In genomic region chr5:99378437-99379226, GRCm38 (mm10) we compare ENCODE assay signal across 18 mouse cellular contexts.
DNase-seq lines count a peak whose midpoint lies in the region; ATAC-seq and TF ChIP-seq lines count a peak whose summit lies in the region.
"Had no signal": no experiment of that assay in that cellular context is flagged by ENCODE, and none has a peak within 500 bp of the region (broad histone marks: within the 10 kb centered on the region; RNA-seq: fewer than 3 reads in every experiment).

No protein-coding gene starts in this region.

- H3K36me3 ChIP-seq in heart, embryonic 10.5 days, result no peaks in the 10 kb centered on the region
- no peaks in the 10 kb centered on the region for H3K36me3 ChIP-seq in neural tube, embryonic 14.5 days (ENCODE audit: control insufficient read depth, insufficient read depth, low read length)
- no peaks in the 10 kb centered on the region for H3K36me3 ChIP-seq in forebrain, postnatal 0 days (ENCODE audit: insufficient read depth)
- H3K36me3 ChIP-seq: embryonic facial prominence, embryonic 15.5 days; heart, embryonic 12.5 days; liver, embryonic 12.5 days had no signal

- no peak for DNase-seq in heart, embryonic 10.5 days (ENCODE audit: low spot score)
- no peak for DNase-seq in heart, postnatal 14 days
- no peak for DNase-seq in neural tube, embryonic 10.5 days (ENCODE audit: extremely low spot score, low spot score)
- DNase-seq in forebrain, postnatal 0 days, result peak; percentile 45
- DNase-seq in spleen, postnatal 14 days (ENCODE audit: low spot score in 2 of 2), result no peak
- no peak for DNase-seq in adrenal gland, postnatal 10 days
- DNase-seq: adrenal gland, postnatal 14 days; cerebellum, postnatal 25 days; gastrocnemius, postnatal 36 days; kidney, adult 2 months; right cerebral cortex, postnatal 14 days; thymus, postnatal 4 days had no signal

- H3K4me3 ChIP-seq in heart, embryonic 10.5 days, result no peak overlapping the region
- H3K4me3 ChIP-seq in neural tube, embryonic 14.5 days (ENCODE audit: low read depth, low read length), result no peak overlapping the region
- H3K4me3 ChIP-seq in forebrain, postnatal 0 days (ENCODE audit: low read depth, low read length), result no peak overlapping the region
- H3K4me3 ChIP-seq: embryonic facial prominence, embryonic 15.5 days; heart, embryonic 12.5 days; liver, embryonic 12.5 days; myocyte had no signal

- peaks cover 38% of the 10 kb centered on the region for H3K4me1 ChIP-seq in heart, embryonic 10.5 days
- H3K4me1 ChIP-seq in neural tube, embryonic 14.5 days (ENCODE audit: control insufficient read depth, insufficient read depth, low read length), result peaks cover 11% of the 10 kb centered on the region; the same call in 1 of the 2 replicates
- H3K4me1 ChIP-seq in forebrain, postnatal 0 days (ENCODE audit: insufficient read depth), result 0 out of 2 replicates have a peak, but pooled peaks cover 5% of the 10 kb centered on the region
- H3K4me1 ChIP-seq: embryonic facial prominence, embryonic 15.5 days had no signal

- H3K9me3 ChIP-seq in heart, embryonic 10.5 days, result no peaks in the 10 kb centered on the region
- H3K9me3 ChIP-seq in neural tube, embryonic 14.5 days (ENCODE audit: control insufficient read depth, low read length), result no peaks in the 10 kb centered on the region
- no peaks in the 10 kb centered on the region for H3K9me3 ChIP-seq in forebrain, postnatal 0 days (ENCODE audit: low read length)
- H3K9me3 ChIP-seq: embryonic facial prominence, embryonic 15.5 days; heart, embryonic 12.5 days; liver, embryonic 12.5 days had no signal

- no peak overlapping the region for H3K4me2 ChIP-seq in neural tube, embryonic 14.5 days (ENCODE audit: low read depth, low read length)
- no peak overlapping the region for H3K4me2 ChIP-seq in forebrain, postnatal 0 days (ENCODE audit: low read depth)
- H3K4me2 ChIP-seq: embryonic facial prominence, embryonic 15.5 days; liver, embryonic 12.5 days had no signal

- no peak for ATAC-seq in neural tube, embryonic 14.5 days (ENCODE audit: low read depth)
- peak; percentile 67 for ATAC-seq in forebrain, postnatal 0 days
- ATAC-seq: liver, embryonic 12.5 days; lung, postnatal 0 days had no signal

- H3K27me3 ChIP-seq in heart, embryonic 10.5 days (ENCODE audit: insufficient read depth, poor library complexity, severe bottlenecking), result 0 out of 2 replicates have a peak, but pooled peaks cover 3% of the 10 kb centered on the region
- H3K27me3 ChIP-seq in neural tube, embryonic 14.5 days (ENCODE audit: control insufficient read depth, insufficient read depth, low read length), result no peaks in the 10 kb centered on the region
- H3K27me3 ChIP-seq in forebrain, postnatal 0 days (ENCODE audit: insufficient read depth, low read length), result no peaks in the 10 kb centered on the region; the same call in 1 of the 2 replicates
- H3K27me3 ChIP-seq: embryonic facial prominence, embryonic 15.5 days; heart, embryonic 12.5 days; liver, embryonic 12.5 days had no signal

- TF ChIP-seq CTCF in forebrain, postnatal 0 days (IDR thresholded peaks at IDR 0.05; ENCODE audit: low read depth), result no peak

- WGBS in heart, embryonic 10.5 days, result 74% methylated on average over 11 of the region's 11 CpGs
- 63% methylated on average over 11 of the region's 11 CpGs for WGBS in neural tube, embryonic 14.5 days
- WGBS in forebrain, postnatal 0 days, result 45% methylated on average over 11 of the region's 11 CpGs

- peak overlapping the region; percentile 72 for H3K27ac ChIP-seq in heart, embryonic 10.5 days
- peak overlapping the region; percentile 22; the same call in 1 of the 2 replicates for H3K27ac ChIP-seq in neural tube, embryonic 14.5 days (ENCODE audit: low read depth, low read length)
- no peak overlapping the region for H3K27ac ChIP-seq in forebrain, postnatal 0 days (ENCODE audit: low read depth, low read length)
- H3K27ac ChIP-seq: embryonic facial prominence, embryonic 15.5 days; liver, embryonic 12.5 days had no signal

- no peak overlapping the region for H3K9ac ChIP-seq in neural tube, embryonic 14.5 days (replicated peaks; ENCODE audit: low read depth, low read length)
- no peak overlapping the region for H3K9ac ChIP-seq in forebrain, postnatal 0 days
- H3K9ac ChIP-seq: embryonic facial prominence, embryonic 15.5 days; heart, embryonic 12.5 days; liver, embryonic 12.5 days had no signal

- intact Hi-C loops in heart, postnatal 14 days (cut with DNase I), result no loop called here
